Mouse (Mus musculus): Measurements from ENCODE around the gene A130010J15Rik. TPM values are rescaled to one million over a fixed set of nuclear protein-coding genes. Genes with fewer than 3 reads are reported as not detected.
A peak's percentile ranks its signal among the peaks of the same experiment; 100 is the strongest.

A130010J15Rik gene
- polyA plus RNA-seq, 1 experiment from 2014 or later = 16.6 TPM

DNA sequence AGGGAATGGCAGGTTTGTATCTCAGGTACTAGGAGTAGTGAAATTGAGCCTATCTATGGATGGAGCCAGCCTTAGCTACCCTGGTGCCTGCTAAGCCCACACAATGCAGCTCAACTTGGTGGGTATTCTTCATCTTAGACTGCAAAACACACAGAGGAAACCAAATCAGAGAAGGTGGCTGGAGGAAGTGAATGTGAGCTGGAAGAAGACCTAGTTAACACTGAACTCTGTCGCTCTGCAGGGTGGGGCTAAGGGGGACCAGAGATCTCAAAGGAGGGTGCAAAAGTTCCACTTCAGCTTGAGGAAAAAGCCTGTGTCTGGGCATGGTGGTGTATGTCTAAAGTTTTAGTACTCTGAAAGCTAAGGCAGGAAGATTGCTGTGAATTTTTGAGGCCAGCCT, 8.2 kb upstream of the A130010J15Rik start:
- H3K27me3 ChIP-seq (ENCODE audit: control insufficient read depth, insufficient read depth, low read length) = no peaks in the 10 kb centered on the region; the same call in 1 of the 2 replicates
- no peak overlapping the region for H3K9ac ChIP-seq (ENCODE audit: low read length)
- 30% methylated on average over 1 of the region's 1 CpGs for WGBS
- no peak overlapping the region for H3K4me3 ChIP-seq (ENCODE audit: low read depth, low read length)
- DNase-seq (ENCODE audit: low spot score) = no peak
- H3K9me3 ChIP-seq (ENCODE audit: control insufficient read depth, low read length) = no peaks in the 10 kb centered on the region
- no peaks in the 10 kb centered on the region; the same call in 1 of the 2 replicates for H3K4me1 ChIP-seq (ENCODE audit: control insufficient read depth, insufficient read depth, low read length)
- H3K4me2 ChIP-seq (ENCODE audit: low read depth) = no peak overlapping the region
- no peak overlapping the region for H3K27ac ChIP-seq (ENCODE audit: low read depth, low read length)
- no peak for ATAC-seq (ENCODE audit: insufficient read depth, low FRiP score, low TSS enrichment)
- H3K36me3 ChIP-seq (ENCODE audit: control insufficient read depth, insufficient read depth, low read length) = no peaks in the 10 kb centered on the region

- Histone ChIP-seq H3K4me3 (ENCODE audit: low read depth, low read length) (no peak overlapping the region), H3K9me3 (ENCODE audit: control insufficient read depth, low read length) (no peaks in the 10 kb centered on the region), H3K9ac (ENCODE audit: low read length) (peak overlapping the region; percentile 26), H3K27ac (ENCODE audit: low read depth, low read length) (no peak overlapping the region), H3K4me2 (ENCODE audit: low read depth) (peak overlapping the region; percentile 53), H3K4me1 (ENCODE audit: control insufficient read depth, insufficient read depth, low read length) (no peaks in the 10 kb centered on the region; the same call in 1 of the 2 replicates), H3K27me3 (ENCODE audit: control insufficient read depth, insufficient read depth, low read length) (no peaks in the 10 kb centered on the region), H3K36me3 (ENCODE audit: control insufficient read depth, insufficient read depth, low read length) (no peaks in the 10 kb centered on the region)
- 16% methylated on average over 18 of the region's 18 CpGs for WGBS
- ATAC-seq (ENCODE audit: insufficient read depth, low FRiP score, low TSS enrichment) = no peak
- peak; percentile 57 for DNase-seq (ENCODE audit: low spot score)
Measured at GRCm38 (mm10) chr1:193160317-193161032, 7.4 kb upstream of the A130010J15Rik start.

GRCm38 (mm10) chr1:193169228-193169627, 1.4 kb downstream of the A130010J15Rik start:
- no peak overlapping the region for H3K9ac ChIP-seq (ENCODE audit: low read length)
- H3K36me3 ChIP-seq (ENCODE audit: control insufficient read depth, insufficient read depth, low read length) = no peaks in the 10 kb centered on the region
- no peaks in the 10 kb centered on the region for H3K27me3 ChIP-seq (ENCODE audit: control insufficient read depth, insufficient read depth, low read length)
- WGBS = 79% methylated on average over 7 of the region's 7 CpGs
- no peaks in the 10 kb centered on the region for H3K9me3 ChIP-seq (ENCODE audit: control insufficient read depth, low read length)
- 0 out of 2 replicates have a peak, but pooled peaks cover 8% of the 10 kb centered on the region for H3K4me1 ChIP-seq (ENCODE audit: control insufficient read depth, insufficient read depth, low read length)
- H3K4me3 ChIP-seq (ENCODE audit: low read depth, low read length) = no peak overlapping the region
- DNase-seq (ENCODE audit: low spot score) (no peak), ATAC-seq (ENCODE audit: insufficient read depth, low FRiP score, low TSS enrichment) (no peak)
- H3K4me2 ChIP-seq (ENCODE audit: low read depth) = no peak overlapping the region
- H3K27ac ChIP-seq (ENCODE audit: low read depth, low read length) = no peak overlapping the region

GRCm38 (mm10) chr1:193169856-193170255, 2.0 kb downstream of the A130010J15Rik start:
- DNase-seq (ENCODE audit: low spot score) = no peak
- Histone ChIP-seq H3K27ac (ENCODE audit: low read depth, low read length) (no peak overlapping the region), H3K36me3 (ENCODE audit: control insufficient read depth, insufficient read depth, low read length) (no peaks in the 10 kb centered on the region), H3K4me1 (ENCODE audit: control insufficient read depth, insufficient read depth, low read length) (0 out of 2 replicates have a peak, but pooled peaks cover 9% of the 10 kb centered on the region), H3K4me3 (ENCODE audit: low read depth, low read length) (no peak overlapping the region), H3K9me3 (ENCODE audit: control insufficient read depth, low read length) (no peaks in the 10 kb centered on the region), H3K9ac (ENCODE audit: low read length) (no peak overlapping the region), H3K27me3 (ENCODE audit: control insufficient read depth, insufficient read depth, low read length) (no peaks in the 10 kb centered on the region), H3K4me2 (ENCODE audit: low read depth) (no peak overlapping the region)
- 85% methylated on average over 2 of the region's 2 CpGs for whole genome bisulfite sequencing
- no peak for ATAC-seq (ENCODE audit: insufficient read depth, low FRiP score, low TSS enrichment)

DNA sequence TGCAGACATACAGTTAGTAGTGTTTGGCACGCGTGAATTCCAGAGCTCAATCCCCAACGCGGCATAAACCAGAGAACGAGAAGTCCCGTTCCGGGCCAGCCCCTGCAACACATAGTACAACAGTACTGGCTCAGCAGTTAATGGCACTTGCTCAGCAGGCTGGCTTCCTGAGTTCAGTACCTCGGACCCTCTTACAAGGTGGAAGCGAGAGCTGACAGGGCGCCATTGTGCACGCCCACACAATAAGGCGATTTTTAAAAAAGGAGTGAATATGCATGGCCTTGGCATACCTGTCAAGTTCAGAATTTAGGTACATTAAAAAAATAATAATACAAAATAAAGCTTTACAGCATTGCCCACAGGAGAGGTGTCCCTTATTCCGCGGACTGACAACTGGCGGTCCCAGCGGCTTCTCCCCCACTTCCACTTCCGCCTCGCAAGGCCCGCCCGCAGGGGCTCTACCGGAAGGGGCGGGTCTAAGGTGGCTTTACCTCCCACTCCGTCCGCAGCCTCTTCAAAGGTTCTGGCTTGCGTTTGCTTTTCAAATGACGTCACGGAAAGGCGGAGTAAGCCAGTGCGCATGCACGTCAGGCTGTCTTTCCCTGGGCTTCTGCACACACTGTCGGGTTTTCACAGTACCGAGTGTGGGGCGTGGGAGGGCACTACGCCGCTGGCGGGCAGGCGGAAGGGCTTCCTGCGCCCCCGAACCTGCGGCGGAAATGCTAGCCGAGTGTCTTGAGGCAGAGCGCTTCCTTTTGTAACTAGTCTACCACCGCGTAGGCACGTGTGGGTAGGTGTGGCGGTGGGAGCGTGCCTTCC, 5.4 kb downstream of the A130010J15Rik start:
- peak overlapping the region; percentile 70 for H3K4me2 ChIP-seq (ENCODE audit: low read depth)
- DNase-seq (ENCODE audit: low spot score) (peak; percentile 98), ATAC-seq (ENCODE audit: insufficient read depth, low FRiP score, low TSS enrichment) (peak; percentile 98)
- no peaks in the 10 kb centered on the region for H3K9me3 ChIP-seq (ENCODE audit: control insufficient read depth, low read length)
- WGBS = 1% methylated on average over 48 of the region's 48 CpGs
- H3K27me3 ChIP-seq (ENCODE audit: control insufficient read depth, insufficient read depth, low read length) = no peaks in the 10 kb centered on the region
- H3K4me3 ChIP-seq (ENCODE audit: low read depth, low read length) = peak overlapping the region; percentile 67
- H3K9ac ChIP-seq (ENCODE audit: low read length) = peak overlapping the region; percentile 64
- no peaks in the 10 kb centered on the region for H3K36me3 ChIP-seq (ENCODE audit: control insufficient read depth, insufficient read depth, low read length)
- H3K27ac ChIP-seq (ENCODE audit: low read depth, low read length) = 0 out of 2 replicates have a peak overlapping the region, but pooled peaks have one; percentile 17
- H3K4me1 ChIP-seq (ENCODE audit: control insufficient read depth, insufficient read depth, low read length) = 0 out of 2 replicates have a peak, but pooled peaks cover 9% of the 10 kb centered on the region

DNA sequence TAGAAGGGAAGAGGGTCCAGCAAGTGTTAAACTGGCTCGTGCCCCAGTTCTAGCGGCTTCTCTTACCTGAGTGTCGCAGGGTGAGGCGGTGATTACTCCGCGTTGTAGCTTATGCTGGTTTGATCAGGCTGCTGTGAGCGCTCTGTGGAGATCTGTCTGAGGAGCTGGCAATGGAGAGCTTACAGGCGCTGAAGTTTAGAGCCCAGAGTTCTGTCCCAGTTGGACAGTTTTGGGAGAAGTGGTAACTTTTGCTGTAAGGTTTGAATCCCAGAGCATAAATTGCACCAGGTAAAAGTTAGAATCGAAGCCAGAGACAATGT, 5.9 kb downstream of the A130010J15Rik start:
- ATAC-seq (ENCODE audit: insufficient read depth, low FRiP score, low TSS enrichment) (no peak), DNase-seq (ENCODE audit: low spot score) (no peak)
- peak overlapping the region; percentile 55 for H3K9ac ChIP-seq (ENCODE audit: low read length)
- H3K36me3 ChIP-seq (ENCODE audit: control insufficient read depth, insufficient read depth, low read length) = no peaks in the 10 kb centered on the region
- 0 out of 2 replicates have a peak, but pooled peaks cover 9% of the 10 kb centered on the region for H3K4me1 ChIP-seq (ENCODE audit: control insufficient read depth, insufficient read depth, low read length)
- H3K27ac ChIP-seq (ENCODE audit: low read depth, low read length) = 0 out of 2 replicates have a peak overlapping the region, but pooled peaks have one; percentile 17
- peak overlapping the region; percentile 62 for H3K4me2 ChIP-seq (ENCODE audit: low read depth)
- WGBS = 24% methylated on average over 9 of the region's 9 CpGs
- H3K9me3 ChIP-seq (ENCODE audit: control insufficient read depth, low read length) = no peaks in the 10 kb centered on the region
- peak overlapping the region; percentile 67 for H3K4me3 ChIP-seq (ENCODE audit: low read depth, low read length)
- H3K27me3 ChIP-seq (ENCODE audit: control insufficient read depth, insufficient read depth, low read length) = no peaks in the 10 kb centered on the region

- WGBS = 94% methylated on average over 13 of the region's 13 CpGs
- no peak for ATAC-seq (ENCODE audit: insufficient read depth, low FRiP score, low TSS enrichment)
- Histone ChIP-seq H3K27me3 (ENCODE audit: control insufficient read depth, insufficient read depth, low read length) (no peaks in the 10 kb centered on the region), H3K4me3 (ENCODE audit: low read depth, low read length) (peak overlapping the region; percentile 67), H3K9ac (ENCODE audit: low read length) (peak overlapping the region; percentile 55; the same call in 1 of the 2 replicates), H3K9me3 (ENCODE audit: control insufficient read depth, low read length) (no peaks in the 10 kb centered on the region), H3K4me1 (ENCODE audit: control insufficient read depth, insufficient read depth, low read length) (0 out of 2 replicates have a peak, but pooled peaks cover 9% of the 10 kb centered on the region), H3K27ac (ENCODE audit: low read depth, low read length) (no peak overlapping the region), H3K4me2 (ENCODE audit: low read depth) (peak overlapping the region; percentile 62), H3K36me3 (ENCODE audit: control insufficient read depth, insufficient read depth, low read length) (no peaks in the 10 kb centered on the region)
- DNase-seq (ENCODE audit: low spot score) = no peak
Measured at GRCm38 (mm10) chr1:193174143-193174733, 6.4 kb downstream of the A130010J15Rik start.

DNA sequence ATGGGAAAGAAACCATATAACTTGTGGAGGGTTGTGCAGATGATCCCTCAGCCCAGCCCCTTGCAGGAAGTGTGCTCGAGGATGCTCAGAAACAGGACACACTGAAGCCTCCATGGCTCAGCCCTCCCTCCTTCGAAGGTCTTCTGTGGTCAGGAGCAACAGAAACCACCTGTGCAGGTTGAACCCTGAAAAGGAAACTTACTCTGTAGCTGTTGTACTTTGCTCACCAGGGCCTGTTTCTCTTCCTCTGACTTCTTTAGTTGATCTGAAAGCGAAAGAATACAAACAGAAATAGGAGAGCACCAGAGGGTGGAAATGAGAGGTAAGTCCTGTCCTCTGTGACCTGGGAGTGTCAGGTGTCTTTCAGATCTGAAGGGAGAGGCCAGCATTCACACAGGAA, 13.3 kb downstream of the A130010J15Rik start:
- H3K4me1 ChIP-seq (ENCODE audit: control insufficient read depth, insufficient read depth, low read length) = no peaks in the 10 kb centered on the region
- H3K9me3 ChIP-seq (ENCODE audit: control insufficient read depth, low read length) = no peaks in the 10 kb centered on the region
- DNase-seq (ENCODE audit: low spot score) (no peak), ATAC-seq (ENCODE audit: insufficient read depth, low FRiP score, low TSS enrichment) (no peak)
- no peak overlapping the region for H3K4me2 ChIP-seq (ENCODE audit: low read depth)
- no peaks in the 10 kb centered on the region for H3K27me3 ChIP-seq (ENCODE audit: control insufficient read depth, insufficient read depth, low read length)
- no peak overlapping the region for H3K9ac ChIP-seq (ENCODE audit: low read length)
- no peaks in the 10 kb centered on the region for H3K36me3 ChIP-seq (ENCODE audit: control insufficient read depth, insufficient read depth, low read length)
- no peak overlapping the region for H3K27ac ChIP-seq (ENCODE audit: low read depth, low read length)
- H3K4me3 ChIP-seq (ENCODE audit: low read depth, low read length) = no peak overlapping the region
- 89% methylated on average over 3 of the region's 3 CpGs for WGBS
